Mouse (Mus musculus) brain, embryonic 14.5 days (tissue): ENCODE measurements around the gene Zdhhc14.

Experiments used
- CTCF ChIP-seq: fragments of 200-500 bp; IDR thresholded peaks from 2 replicates; pipeline ENCODE4 v1.5.1; 2012; ENCODE audit warnings: inconsistent platforms, mild to moderate bottlenecking, moderate library complexity, borderline replicate concordance; ENCODE audit not compliant: insufficient read depth, insufficient read length; ENCODE audit errors: extremely low read depth
- POLR2A ChIP-seq: fragments of 200-500 bp; IDR thresholded peaks from 2 replicates; pipeline ENCODE4 v1.6.1; 2012; ENCODE audit warnings: mild to moderate bottlenecking, inconsistent platforms, borderline replicate concordance; ENCODE audit not compliant: poor library complexity, insufficient read depth, insufficient read length, severe bottlenecking; ENCODE audit errors: extremely low read depth

GRCm38 (mm10) chr17:5698447-5699096, 206.2 kb downstream of the Zdhhc14 start:
- TF ChIP-seq CTCF = no peak
- TF ChIP-seq POLR2A = no peak
